20 mouse cellular contexts compared by ENCODE assay signal in the genomic region with DNA sequence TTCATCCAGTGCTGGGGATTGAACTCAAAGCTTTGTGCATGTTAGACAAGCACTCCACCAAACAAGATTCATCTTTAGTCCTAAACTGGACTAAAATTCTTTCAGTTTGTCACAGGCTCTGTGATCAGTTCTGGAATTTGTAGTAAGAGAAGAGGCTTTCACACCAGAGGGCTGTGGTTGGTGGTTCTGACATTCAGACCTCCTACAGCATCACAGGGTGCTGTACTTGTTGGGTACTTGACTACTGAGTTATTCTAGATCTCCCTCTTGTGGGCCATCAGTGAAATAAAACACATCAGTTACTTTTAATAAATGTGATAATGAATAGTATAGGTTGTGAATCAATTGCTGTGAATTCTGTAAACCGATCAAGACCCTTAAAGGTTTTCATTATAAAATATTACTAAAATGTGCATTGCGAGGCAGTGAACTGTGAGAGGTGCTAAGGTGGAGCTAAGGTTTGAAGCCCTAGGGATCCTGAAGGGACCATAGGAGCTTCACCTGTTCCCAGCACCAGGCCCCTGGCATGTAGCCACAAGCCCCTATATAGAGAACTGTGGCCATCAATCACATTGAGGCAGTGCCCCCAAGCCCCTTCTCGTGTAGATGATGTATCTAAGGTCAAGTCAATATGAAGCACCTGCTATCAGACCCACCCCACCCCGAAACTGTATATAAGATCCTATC. TPM values are rescaled to one million over a fixed set of nuclear protein-coding genes. Genes with fewer than 3 reads are reported as not detected.
DNase-seq lines count a peak whose midpoint lies in the region; ATAC-seq and TF ChIP-seq lines count a peak whose summit lies in the region.
"Had no signal": no experiment of that assay in that cellular context is flagged by ENCODE, and none has a peak within 500 bp of the region (broad histone marks: within the 10 kb centered on the region; RNA-seq: fewer than 3 reads in every experiment).

No protein-coding gene starts in this region.

- no peak overlapping the region for H3K27ac ChIP-seq in kidney, postnatal 0 days
- H3K27ac ChIP-seq in stomach, postnatal 0 days (replicated peaks), result no peak overlapping the region
- H3K27ac ChIP-seq: forebrain, embryonic 10.5 days had no signal

- no peaks in the 10 kb centered on the region for H3K4me1 ChIP-seq in kidney, postnatal 0 days (replicated peaks; ENCODE audit: insufficient read depth, low read length)
- no peaks in the 10 kb centered on the region for H3K4me1 ChIP-seq in stomach, postnatal 0 days (replicated peaks; ENCODE audit: control insufficient read depth, insufficient read depth)
- H3K4me1 ChIP-seq: forebrain, embryonic 10.5 days; megakaryocyte, embryonic 14.5 days had no signal

- DNase-seq in cerebellum, postnatal 10 days, result peak; percentile 24 to 29
- no peak for DNase-seq in cerebellum, adult 18-20 months
- no peak for DNase-seq in kidney, postnatal 0 days (ENCODE audit: low spot score)
- DNase-seq in kidney, postnatal 14 days, result no peak
- peak; percentile 14 for DNase-seq in lung, postnatal 10 days
- no peak for DNase-seq in lung, postnatal 4 days
- DNase-seq in stomach, postnatal 0 days (ENCODE audit: low spot score), result no peak
- DNase-seq in neural tube, embryonic 10.5 days (ENCODE audit: extremely low spot score, low spot score), result no peak
- DNase-seq: adrenal gland, postnatal 14 days; gastrocnemius, postnatal 25 days; heart, postnatal 14 days; spleen, adult 18-20 months had no signal

- H3K27me3 ChIP-seq in kidney, postnatal 0 days (ENCODE audit: insufficient read depth, low read length), result no peaks in the 10 kb centered on the region
- no peaks in the 10 kb centered on the region for H3K27me3 ChIP-seq in stomach, postnatal 0 days (ENCODE audit: control insufficient read depth, insufficient read depth, low read length)

- H3K4me2 ChIP-seq in kidney, postnatal 0 days (ENCODE audit: low read length), result no peak overlapping the region
- H3K4me2 ChIP-seq in stomach, postnatal 0 days (replicated peaks; ENCODE audit: low read depth), result no peak overlapping the region

- peak; percentile 48 for TF ChIP-seq CTCF in kidney, postnatal 0 days (IDR thresholded peaks at IDR 0.05; ENCODE audit: low read depth)
- peak; percentile 63 for TF ChIP-seq CTCF in stomach, postnatal 0 days (IDR thresholded peaks at IDR 0.05; ENCODE audit: low read depth)

- H3K9me3 ChIP-seq in kidney, postnatal 0 days (replicated peaks; ENCODE audit: low read length), result no peaks in the 10 kb centered on the region
- H3K9me3 ChIP-seq in stomach, postnatal 0 days (ENCODE audit: control insufficient read depth, low read length), result no peaks in the 10 kb centered on the region
- H3K9me3 ChIP-seq: forebrain, embryonic 10.5 days; megakaryocyte, embryonic 14.5 days had no signal

- TF ChIP-seq EP300 in stomach, postnatal 0 days (optimal IDR thresholded peaks at IDR 0.05), result no peak

- WGBS in kidney, postnatal 0 days, result 77% methylated on average over 4 of the region's 4 CpGs
- WGBS in stomach, postnatal 0 days, result 77% methylated on average over 4 of the region's 4 CpGs

- H3K9ac ChIP-seq in kidney, postnatal 0 days (ENCODE audit: low read depth, low read length), result no peak overlapping the region
- no peak overlapping the region for H3K9ac ChIP-seq in stomach, postnatal 0 days (ENCODE audit: low read length)

- H3K4me3 ChIP-seq in kidney, postnatal 0 days (replicated peaks; ENCODE audit: low read depth, low read length), result no peak overlapping the region
- H3K4me3 ChIP-seq in stomach, postnatal 0 days (ENCODE audit: low read depth, low read length), result no peak overlapping the region
- H3K4me3 ChIP-seq: forebrain, embryonic 10.5 days; megakaryocyte, embryonic 14.5 days had no signal

- no peak for ATAC-seq in kidney, postnatal 0 days (replicated peaks; ENCODE audit: low FRiP score, low read depth)
- ATAC-seq in stomach, postnatal 0 days (ENCODE audit: low FRiP score, low TSS enrichment), result no peak

- H3K36me3 ChIP-seq in kidney, postnatal 0 days (ENCODE audit: insufficient read depth, low read length), result no peaks in the 10 kb centered on the region
- no peaks in the 10 kb centered on the region for H3K36me3 ChIP-seq in stomach, postnatal 0 days (ENCODE audit: control insufficient read depth, insufficient read depth, low read length)
- H3K36me3 ChIP-seq: forebrain, embryonic 10.5 days had no signal

RNA-seq across cellular contexts. Expression of gene Galntl5, which starts 16.0 kb away (rescaled TPM):
- not detected in 2 replicates for polyA plus RNA-seq in kidney, postnatal 0 days (2015; fragmentation: Nextera tagmentation; extraction: Ambion mirVana)
- not detected in 2 replicates for polyA plus RNA-seq in stomach, postnatal 0 days (2015; fragmentation: Nextera tagmentation; extraction: Ambion mirVana)
- polyA plus RNA-seq: C2C12; embryonic facial prominence, embryonic 11.5 days; forebrain, embryonic 10.5 days; intestine, embryonic 14.5 days; large intestine, adult 2 months; limb, embryonic 14.5 days; thymus, postnatal 0 days had no signal

RNA-seq across cellular contexts. Expression of gene Galnt11, which starts 56.5 kb away (rescaled TPM):
- polyA plus RNA-seq in kidney, postnatal 0 days (2015; fragmentation: Nextera tagmentation; extraction: Ambion mirVana), result 212 and 231 TPM in 2 replicates
- polyA plus RNA-seq in stomach, postnatal 0 days (2015; fragmentation: Nextera tagmentation; extraction: Ambion mirVana), result 24.2 and 24.7 TPM in 2 replicates

RNA-seq across cellular contexts. Expression of gene E130116L18Rik, which starts 57.7 kb away (rescaled TPM):
- polyA plus RNA-seq in kidney, postnatal 0 days (2015; fragmentation: Nextera tagmentation; extraction: Ambion mirVana), result 0.74 and 2.2 TPM in 2 replicates
- polyA plus RNA-seq in stomach, postnatal 0 days (2015; fragmentation: Nextera tagmentation; extraction: Ambion mirVana), result 1.5 TPM in 1 of 2 replicates, not detected in the other
- polyA plus RNA-seq: C2C12; embryonic facial prominence, embryonic 11.5 days; forebrain, embryonic 10.5 days; intestine, embryonic 14.5 days; large intestine, adult 2 months; limb, embryonic 14.5 days had no signal

Comparison
In these comparisons a context has a peak if more than half of its experiments do, and no peak if none do; other contexts are left out.
1. DNase-seq: peak in cerebellum, postnatal 10 days (2 of 2) and lung, postnatal 10 days (single experiment); none in cerebellum, adult 18-20 months (0 of 2), kidney, postnatal 0 days (single experiment), kidney, postnatal 14 days (single experiment), lung, postnatal 4 days (0 of 2), stomach, postnatal 0 days (single experiment) and neural tube, embryonic 10.5 days (single experiment).